Mouse (Mus musculus): Measurements from ENCODE around the gene Elmod1. TPM values are rescaled to one million over a fixed set of nuclear protein-coding genes. Genes with fewer than 3 reads are reported as not detected.
A peak's percentile ranks its signal among the peaks of the same experiment; 100 is the strongest.

Gene Elmod1
- total and polyA plus RNA-seq, 3 experiments, result not detected

DNA sequence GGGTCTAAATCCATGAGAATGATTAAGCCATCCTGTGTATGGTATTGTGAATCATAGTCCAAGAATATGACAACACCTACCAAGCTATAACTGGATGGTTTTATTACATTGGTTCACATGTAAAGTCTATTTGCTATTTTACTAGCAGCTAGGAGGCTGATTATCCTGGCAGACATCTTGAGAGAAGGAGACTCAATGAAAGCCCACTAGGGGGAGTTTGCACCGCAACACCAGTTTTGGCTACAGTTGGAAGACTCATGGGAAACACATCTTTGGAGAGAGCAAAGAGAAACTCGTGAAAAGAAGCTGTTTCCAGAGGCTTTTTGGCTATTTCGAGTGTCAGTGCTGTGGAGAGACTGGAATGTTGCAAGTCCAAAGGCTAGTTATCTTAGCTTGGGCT lies 69.7 kb downstream of the Elmod1 start:
- Histone ChIP-seq H3K9me3 (replicated peaks; ENCODE audit: low read length) (peaks cover 6% of the 10 kb centered on the region), H3K79me2 (replicated peaks; ENCODE audit: control insufficient read depth, extremely low read depth, insufficient read depth, poor library complexity, severe bottlenecking) (no peaks in the 10 kb centered on the region), H3K27ac (ENCODE audit: insufficient read depth, low read depth) (no peak overlapping the region), H3K4me1 (ENCODE audit: control insufficient read depth in 1 of 2, insufficient read depth in 2 of 2) (peaks cover 9 to 26% of the 10 kb centered on the region in 2 experiments), H3K4me2 (ENCODE audit: insufficient read depth, low read depth, poor library complexity, severe bottlenecking) (no peak overlapping the region), H3K9ac (ENCODE audit: insufficient read depth, low read depth) (no peak overlapping the region), H3K4me3 (replicated peaks in 1 of 3; ENCODE audit: low read depth in 2 of 3, low read length in 2 of 3, poor library complexity in 1 of 3) (no peak overlapping the region), H3K27me3 (replicated peaks) (no peaks in the 10 kb centered on the region), H3K36me3 (replicated peaks in 1 of 2; ENCODE audit: control insufficient read depth in 1 of 2, insufficient read depth in 1 of 2, low read length in 1 of 2) (no peaks in the 10 kb centered on the region)
- in situ Hi-C loops (cut with MboI; ENCODE audit: low pct_ligation_motif_present, low pct_unique_long_range_greater_than_20kb, low sequenced_read_pairs) (no loop called here), dilution Hi-C loops (cut with MboI; ENCODE audit: extremely low pct_ligation_motif_present, extremely low pct_unique_long_range_greater_than_20kb, low sequenced_read_pairs) (no loop called here)
- TF ChIP-seq MAZ (IDR thresholded peaks at IDR 0.05; ENCODE audit: low read depth, low read length) (no peak), SIN3A (IDR thresholded peaks at IDR 0.05; ENCODE audit: low read length) (no peak), TCF12 (IDR thresholded peaks at IDR 0.05; ENCODE audit: low read depth, low read length) (no peak), IRF4 (IDR thresholded peaks at IDR 0.05; ENCODE audit: low read depth, low read length) (no peak), ETS1 (conservative IDR thresholded peaks at IDR 0.05; ENCODE audit: low read depth, low read length) (no peak), RAD21 (IDR thresholded peaks at IDR 0.05; ENCODE audit: low read depth, low read length) (peak; percentile 45), JUN (IDR thresholded peaks at IDR 0.05; ENCODE audit: insufficient read depth, low read depth, low read length) (no peak), SMC3 (IDR thresholded peaks at IDR 0.05; ENCODE audit: low read depth, low read length) (peak; percentile 50), BHLHE40 (IDR thresholded peaks at IDR 0.05; ENCODE audit: low read depth, low read length) (no peak), GABPA (IDR thresholded peaks at IDR 0.05; ENCODE audit: insufficient replicate concordance, low read depth, low read length) (no peak), PAX5 (IDR thresholded peaks at IDR 0.05; ENCODE audit: low read length) (no peak), POLR2A (IDR thresholded peaks at IDR 0.05; ENCODE audit: low read depth, low read length) (no peak), ZNF384 (IDR thresholded peaks at IDR 0.05; ENCODE audit: low read depth, low read length) (no peak), HCFC1 (IDR thresholded peaks at IDR 0.05; ENCODE audit: low read depth, low read length) (no peak), CTCF (conservative IDR thresholded peaks at IDR 0.05 in 1 of 2, IDR thresholded peaks at IDR 0.05 in 1 of 2; ENCODE audit: low read depth in 2 of 2, low read length in 2 of 2) (peak; percentile 13 to 71; a peak in 2 of 4 replicates)
- peak; percentile 40 for DNase-seq (ENCODE audit: extremely low read depth)

GRCm38 (mm10) chr9:53903215-53903842 lies 71.8 kb downstream of the Elmod1 start:
- no peak for DNase-seq (ENCODE audit: extremely low read depth)
- Histone ChIP-seq H3K79me2 (replicated peaks; ENCODE audit: control insufficient read depth, extremely low read depth, insufficient read depth, poor library complexity, severe bottlenecking) (no peaks in the 10 kb centered on the region), H3K27me3 (replicated peaks) (no peaks in the 10 kb centered on the region), H3K27ac (ENCODE audit: insufficient read depth, low read depth) (no peak overlapping the region), H3K4me3 (replicated peaks in 1 of 3; ENCODE audit: low read depth in 2 of 3, low read length in 2 of 3, poor library complexity in 1 of 3) (no peak overlapping the region), H3K9me3 (replicated peaks; ENCODE audit: low read length) (peaks cover 6% of the 10 kb centered on the region), H3K4me2 (ENCODE audit: insufficient read depth, low read depth, poor library complexity, severe bottlenecking) (no peak overlapping the region), H3K36me3 (replicated peaks in 1 of 2; ENCODE audit: control insufficient read depth in 1 of 2, insufficient read depth in 1 of 2, low read length in 1 of 2) (no peaks in the 10 kb centered on the region), H3K9ac (ENCODE audit: insufficient read depth, low read depth) (no peak overlapping the region), H3K4me1 (ENCODE audit: control insufficient read depth in 1 of 2, insufficient read depth in 2 of 2) (peaks cover 2 to 5% of the 10 kb centered on the region in 2 experiments; a peak in 3 of 4 replicates)
- dilution Hi-C loops (cut with MboI; ENCODE audit: extremely low pct_ligation_motif_present, extremely low pct_unique_long_range_greater_than_20kb, low sequenced_read_pairs), result no loop called here
- TF ChIP-seq MAZ (IDR thresholded peaks at IDR 0.05; ENCODE audit: low read depth, low read length) (no peak), MAFK (IDR thresholded peaks at IDR 0.05; ENCODE audit: insufficient replicate concordance, low read length) (no peak), RAD21 (IDR thresholded peaks at IDR 0.05; ENCODE audit: low read depth, low read length) (no peak), GABPA (IDR thresholded peaks at IDR 0.05; ENCODE audit: insufficient replicate concordance, low read depth, low read length) (no peak), TBP (conservative IDR thresholded peaks at IDR 0.05; ENCODE audit: low read depth, low read length) (no peak), UBTF (IDR thresholded peaks at IDR 0.05; ENCODE audit: low read depth, low read length) (no peak), JUN (IDR thresholded peaks at IDR 0.05; ENCODE audit: insufficient read depth, low read depth, low read length) (no peak), NELFE (IDR thresholded peaks at IDR 0.05; ENCODE audit: low read depth, low read length) (no peak)
- in situ Hi-C loops (cut with MboI; ENCODE audit: low pct_ligation_motif_present, low pct_unique_long_range_greater_than_20kb, low sequenced_read_pairs), result no loop called here
